Mouse (Mus musculus) Patski (cell line): ENCODE data around the gene Dock11. TPM values are rescaled to one million over a fixed set of nuclear protein-coding genes. Genes with fewer than 3 reads are reported as not detected.

Experiments
- ATAC-seq: fragments of 100-300 bp; one replicate; pipeline ENCODE4 v1.8.0; 2021
- CTCF ChIA-PET: fragments of 350-600 bp; sonication (Branson Sonifier 250); formaldehyde crosslinking; loops from one replicate; lab custom pipeline; 2022; ENCODE audit warnings: inconsistent platforms; lab: Charles Lee
- POLR2A ChIA-PET: fragments of 350-600 bp; sonication (Branson Sonifier 250); formaldehyde crosslinking; loops from one replicate; lab custom pipeline; 2022; ENCODE audit warnings: antibody characterized with exemption, inconsistent platforms; lab: Charles Lee
- DNase-seq: peaks from one replicate; pipeline ENCODE4 v3.0.0-alpha.2; 2011; ENCODE audit warnings: low read depth, low spot score
- H3K27me3 ChIP-seq: fragments of 371-371 bp; one replicate; pipeline ENCODE4 v1.5.1; 2021
- CTCF ChIP-seq: fragments of 100-300 bp; IDR thresholded peaks from one replicate; pipeline ENCODE4 v1.5.1; 2021
- in situ Hi-C: fragments of 300-500 bp; cut with MboI; formaldehyde crosslinking; loops from 3 replicates; pipeline ENCODE4 v1.11.1; 2018; ENCODE audit warnings: low pct_unique_long_range_greater_than_20kb, mixed read lengths
- polyA plus RNA-seq: library from polyadenylated mRNA; unstranded; gene quantifications from one replicate; pipeline ENCODE4 v1.2.3, GENCODE M21; 2021

Dock11 gene
- polyA plus RNA-seq, 1 experiment from 2014 or later = 6.1 TPM

- peaks cover 29% of the 10 kb centered on the region for H3K27me3 ChIP-seq
- CTCF ChIA-PET = no interaction called here
- TF ChIP-seq CTCF = no peak
- POLR2A ChIA-PET = no interaction called here
- in situ Hi-C loops = no loop called here
- ATAC-seq (no peak), DNase-seq (no peak)
Observed at GRCm38 (mm10) chrX:35950135-35950534, 61.5 kb downstream of the Dock11 start.

- DNase-seq (no peak), ATAC-seq (no peak)
- ChIA-PET CTCF (no interaction called here), POLR2A (no interaction called here)
- in situ Hi-C loops = no loop called here
- TF ChIP-seq CTCF = no peak
- peaks cover 28% of the 10 kb centered on the region for H3K27me3 ChIP-seq
Observed at GRCm38 (mm10) chrX:35951945-35952344, 63.3 kb downstream of the Dock11 start.

- ATAC-seq (no peak), DNase-seq (no peak)
- POLR2A ChIA-PET = no interaction called here
- H3K27me3 ChIP-seq = peaks cover 22% of the 10 kb centered on the region
- TF ChIP-seq CTCF = no peak
- CTCF ChIA-PET = no interaction called here
- in situ Hi-C loops = no loop called here
Observed at GRCm38 (mm10) chrX:35952521-35953095, 64.0 kb downstream of the Dock11 start.

GRCm38 (mm10) chrX:35956236-35956635 is 67.6 kb downstream of the Dock11 start:
- in situ Hi-C loops = no loop called here
- no peak for ATAC-seq
- ChIA-PET POLR2A (no interaction called here), CTCF (no interaction called here)
- TF ChIP-seq CTCF = no peak
- peaks cover 18% of the 10 kb centered on the region for H3K27me3 ChIP-seq
- DNase-seq = no peak

- ChIA-PET POLR2A (no interaction called here), CTCF (no interaction called here)
- no peak for DNase-seq
- in situ Hi-C loops = no loop called here
- TF ChIP-seq CTCF = no peak
- ATAC-seq = no peak
- peaks cover 36% of the 10 kb centered on the region for H3K27me3 ChIP-seq
Observed at GRCm38 (mm10) chrX:35963087-35963486, 74.5 kb downstream of the Dock11 start.

GRCm38 (mm10) chrX:35969276-35969675 is 80.6 kb downstream of the Dock11 start:
- POLR2A ChIA-PET = no interaction called here
- no peak for DNase-seq
- ATAC-seq = no peak
- H3K27me3 ChIP-seq = peaks cover 21% of the 10 kb centered on the region
- in situ Hi-C loops = no loop called here
- CTCF ChIA-PET = no interaction called here
- TF ChIP-seq CTCF = no peak

- ChIA-PET CTCF (no interaction called here), POLR2A (no interaction called here)
- in situ Hi-C loops = no loop called here
- ATAC-seq = no peak
- TF ChIP-seq CTCF = no peak
- DNase-seq = no peak
- peaks cover 34% of the 10 kb centered on the region for H3K27me3 ChIP-seq
Observed at GRCm38 (mm10) chrX:35976657-35977056, 88.0 kb downstream of the Dock11 start.

- ATAC-seq = no peak
- ChIA-PET POLR2A (no interaction called here), CTCF (interaction anchor here (0.7 to 1.2 kb wide), 2 partner anchors 9 to 11 kb away, joined by 3 to 7 read pairs; no protein-coding TSS in a partner anchor)
- TF ChIP-seq CTCF = no peak
- no peak for DNase-seq
- in situ Hi-C loops = no loop called here
- peaks cover 9% of the 10 kb centered on the region for H3K27me3 ChIP-seq
Observed at GRCm38 (mm10) chrX:35987981-35988380, 99.3 kb downstream of the Dock11 start.

- ATAC-seq = no peak
- no peak for DNase-seq
- ChIA-PET POLR2A (interaction anchor here (0.5 kb wide), 1 partner anchor 124 kb away, joined by 3 read pairs; no protein-coding TSS in a partner anchor), CTCF (no interaction called here)
- in situ Hi-C loops = no loop called here
- TF ChIP-seq CTCF = no peak
- H3K27me3 ChIP-seq = peaks cover 18% of the 10 kb centered on the region
Observed at GRCm38 (mm10) chrX:35990508-35991095, 102.0 kb downstream of the Dock11 start.

- POLR2A ChIA-PET = no interaction called here
Observed at GRCm38 (mm10) chrX:35994226-35994625, 105.6 kb downstream of the Dock11 start.

GRCm38 (mm10) chrX:35997004-35997403 is 108.4 kb downstream of the Dock11 start:
- in situ Hi-C loops = loop anchor here (5.0 kb wide), 1 partner anchor 160 kb away; no protein-coding TSS in a partner anchor
- POLR2A ChIA-PET = no interaction called here
- peaks cover 27% of the 10 kb centered on the region for H3K27me3 ChIP-seq
- DNase-seq (no peak), ATAC-seq (no peak)
- CTCF ChIA-PET = interaction anchor here (0.8 to 2.3 kb wide), 11 partner anchors 9 to 215 kb away, joined by 3 to 8 read pairs (median 4); no protein-coding TSS in a partner anchor
- peak; percentile 58 for TF ChIP-seq CTCF

More at GRCm38 (mm10) chrX:35994226-35994625, 105.6 kb downstream of the Dock11 start:
- CTCF ChIA-PET = no interaction called here
- ATAC-seq (no peak), DNase-seq (no peak)
- peaks cover 18% of the 10 kb centered on the region for H3K27me3 ChIP-seq
- in situ Hi-C loops = no loop called here
- TF ChIP-seq CTCF = no peak
